Mouse (Mus musculus) liver, postnatal 0 days (tissue): Measurements from ENCODE around the gene Rngtt.

Experiments used
- CTCF ChIP-seq: sonication (generic); IDR thresholded peaks from 2 replicates; pipeline ENCODE4 v1.5.1; 2016; ENCODE audit warnings: antibody characterized with exemption, low read depth
- EP300 ChIP-seq: IDR thresholded peaks from 2 replicates; pipeline ENCODE4 v1.6.1; 2016; ENCODE audit warnings: antibody characterized with exemption, low read depth, mild to moderate bottlenecking

GRCm38 (mm10) chr4:33506638-33507037, 196.5 kb downstream of the Rngtt start:
- TF ChIP-seq CTCF: no peak
- TF ChIP-seq EP300: no peak
